Mouse (Mus musculus): Measurements from ENCODE around the gene Coro1c. TPM values are rescaled to one million over a fixed set of nuclear protein-coding genes. Genes with fewer than 3 reads are reported as not detected.
A peak's percentile ranks its signal among the peaks of the same experiment; 100 is the strongest.

Coro1c gene
- polyA plus RNA-seq, 1 experiment from 2014 or later, result 129 TPM

DNA sequence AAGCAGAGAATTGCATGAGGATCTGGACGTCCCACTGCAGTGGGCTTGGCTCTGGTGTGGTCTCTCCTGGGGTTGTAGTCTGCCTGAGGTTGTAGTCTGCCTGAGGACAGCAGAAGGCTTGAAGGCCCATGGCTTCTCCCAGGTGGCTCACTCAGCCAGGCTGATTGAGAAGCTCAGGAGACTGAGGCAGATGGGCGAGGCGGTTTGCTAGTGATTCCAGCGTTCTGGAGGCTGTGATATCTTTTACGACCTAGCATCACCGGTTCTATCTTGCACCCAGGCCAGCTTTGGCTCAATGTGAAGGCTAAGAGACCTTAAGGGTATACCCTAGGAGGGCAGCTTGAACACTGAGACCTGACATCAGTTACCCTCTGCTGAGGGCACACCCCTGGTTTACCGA, 10.5 kb upstream of the Coro1c start:
- no peak overlapping the region for H3K4me2 ChIP-seq
- H3K4me1 ChIP-seq, result 0 out of 2 replicates have a peak, but pooled peaks cover 6% of the 10 kb centered on the region
- ATAC-seq (ENCODE audit: insufficient read depth, low FRiP score, low read depth), result no peak
- WGBS, result 63% methylated on average over 7 of the region's 7 CpGs
- no peak overlapping the region for H3K9ac ChIP-seq
- H3K4me3 ChIP-seq (replicated peaks), result no peak overlapping the region
- no peaks in the 10 kb centered on the region for H3K27me3 ChIP-seq (replicated peaks)
- H3K27ac ChIP-seq, result no peak overlapping the region
- H3K36me3 ChIP-seq, result no peaks in the 10 kb centered on the region
- no peaks in the 10 kb centered on the region for H3K9me3 ChIP-seq

DNA sequence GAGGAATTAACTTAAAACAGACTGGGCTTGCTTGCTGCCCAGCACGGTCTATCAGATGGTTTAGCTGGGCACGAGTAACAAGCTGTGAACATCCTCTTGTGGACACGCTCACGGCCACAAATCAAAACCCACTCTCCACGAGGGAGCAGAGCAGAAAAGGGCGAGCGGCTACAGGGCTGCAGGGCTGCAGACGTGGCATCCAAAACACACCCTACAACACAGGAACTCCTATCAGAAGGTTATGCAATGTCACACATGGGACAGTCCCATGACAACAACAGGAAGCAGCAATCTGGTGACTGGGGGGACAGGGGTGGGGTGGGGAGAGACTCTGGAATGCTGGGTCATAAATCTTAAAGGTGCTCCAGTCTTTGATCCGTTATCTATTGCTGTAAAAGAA, 10.1 kb upstream of the Coro1c start:
- Histone ChIP-seq H3K27ac (no peak overlapping the region), H3K9me3 (no peaks in the 10 kb centered on the region), H3K36me3 (no peaks in the 10 kb centered on the region), H3K27me3 (replicated peaks) (no peaks in the 10 kb centered on the region), H3K4me3 (replicated peaks) (no peak overlapping the region), H3K9ac (no peak overlapping the region), H3K4me2 (no peak overlapping the region), H3K4me1 (0 out of 2 replicates have a peak, but pooled peaks cover 6% of the 10 kb centered on the region)
- 34% methylated on average over 9 of the region's 9 CpGs for WGBS
- no peak for ATAC-seq (ENCODE audit: insufficient read depth, low FRiP score, low read depth)

DNA sequence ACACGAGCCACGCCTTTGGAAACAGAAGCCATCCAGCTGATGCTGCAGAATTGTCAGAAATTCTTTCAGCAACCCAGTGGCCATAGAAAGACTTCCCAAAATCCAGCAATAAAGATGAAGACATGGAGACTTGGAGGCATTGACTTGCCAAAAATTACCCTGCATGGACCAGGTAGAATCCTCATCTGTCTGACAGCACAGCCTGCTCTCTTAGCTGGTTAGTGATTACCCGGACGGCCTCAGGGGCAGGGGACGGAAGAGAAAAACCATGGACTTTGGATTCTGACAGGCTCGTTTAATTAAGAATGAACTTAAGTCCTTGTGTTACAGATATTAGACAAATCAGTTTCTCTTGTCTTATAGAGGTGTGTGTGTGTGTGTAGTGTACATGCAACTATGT, 2.1 kb upstream of the Coro1c start:
- Histone ChIP-seq H3K9me3 (no peaks in the 10 kb centered on the region), H3K4me3 (replicated peaks) (no peak overlapping the region), H3K27ac (no peak overlapping the region), H3K4me1 (peaks cover 12% of the 10 kb centered on the region), H3K9ac (no peak overlapping the region), H3K36me3 (no peaks in the 10 kb centered on the region), H3K4me2 (peak overlapping the region; percentile 24; the same call in 1 of the 2 replicates), H3K27me3 (replicated peaks) (no peaks in the 10 kb centered on the region)
- no peak for ATAC-seq (ENCODE audit: insufficient read depth, low FRiP score, low read depth)
- 63% methylated on average over 6 of the region's 6 CpGs for WGBS

DNA sequence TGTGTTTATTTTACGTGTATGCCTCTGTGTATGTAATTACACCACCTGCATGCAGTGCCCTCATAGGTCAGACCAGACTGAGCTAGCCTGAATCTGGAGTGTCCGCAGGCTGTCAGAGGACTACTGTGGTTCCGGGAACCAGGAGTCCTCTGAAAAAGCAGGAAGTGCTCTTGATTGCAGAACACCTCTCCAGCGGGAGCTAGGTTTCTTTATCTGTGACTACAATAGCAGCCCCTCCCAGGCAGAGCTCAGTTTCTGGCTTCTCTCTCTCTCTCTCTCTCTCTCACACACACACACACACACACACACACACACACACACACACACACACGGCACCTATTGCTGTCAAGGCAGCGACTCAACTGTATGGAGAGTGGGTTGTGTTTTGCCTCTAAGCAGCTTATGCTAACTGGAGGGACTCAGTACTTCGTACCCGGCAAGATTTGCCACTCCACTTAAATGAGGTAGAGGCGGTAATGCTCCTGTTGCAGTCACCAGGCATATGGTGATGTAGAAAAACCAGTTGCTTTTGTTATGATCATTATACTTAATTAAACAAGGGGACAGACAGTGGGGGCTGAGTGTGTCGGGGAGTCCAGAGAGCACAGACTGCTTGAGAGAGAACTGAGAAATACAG, 1.6 kb upstream of the Coro1c start:
- WGBS, result 21% methylated on average over 10 of the region's 10 CpGs
- Histone ChIP-seq H3K4me3 (replicated peaks) (no peak overlapping the region), H3K4me2 (peak overlapping the region; percentile 24), H3K27me3 (replicated peaks) (no peaks in the 10 kb centered on the region), H3K27ac (peak overlapping the region; percentile 97), H3K36me3 (no peaks in the 10 kb centered on the region), H3K9ac (no peak overlapping the region), H3K9me3 (no peaks in the 10 kb centered on the region), H3K4me1 (peaks cover 17% of the 10 kb centered on the region)
- ATAC-seq (ENCODE audit: insufficient read depth, low FRiP score, low read depth), result no peak

DNA sequence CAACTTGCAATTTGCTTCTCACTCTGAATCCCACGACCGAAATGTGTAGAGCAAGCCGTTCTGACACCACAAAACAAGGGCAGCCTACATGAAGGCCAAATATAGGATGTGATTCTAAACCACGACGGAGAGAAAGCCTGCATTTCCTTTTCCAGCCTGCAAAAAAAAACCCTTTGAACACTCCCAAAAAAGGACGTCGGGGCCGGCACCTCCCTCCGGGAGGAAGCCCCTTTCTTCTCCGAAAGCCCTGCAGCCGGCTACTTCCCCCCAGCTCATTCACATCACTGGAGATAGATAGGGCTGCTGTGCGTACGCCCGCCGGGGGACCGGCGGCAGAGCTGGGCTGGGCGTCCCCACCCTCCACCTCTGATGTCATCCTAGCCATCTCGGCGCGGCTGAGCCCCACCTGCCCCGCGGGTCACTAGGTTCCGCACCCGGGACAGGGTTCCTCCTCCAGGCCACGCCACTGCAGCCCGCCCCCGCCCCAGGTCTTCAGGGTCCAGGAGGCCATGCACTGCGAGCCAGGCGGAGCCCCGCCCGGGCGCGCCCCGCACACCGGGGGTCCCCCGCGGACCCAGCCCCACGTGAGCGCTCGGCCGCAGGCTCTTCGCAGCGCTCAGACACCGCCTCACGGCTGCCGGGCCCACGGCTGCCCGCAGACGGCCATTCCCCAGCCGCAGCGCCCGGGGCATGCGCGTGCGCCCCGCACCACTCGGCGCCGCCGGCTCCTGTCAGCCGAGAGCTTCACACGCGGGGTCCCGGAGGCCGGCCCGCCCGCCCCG, 581 bp downstream of the Coro1c start:
- ATAC-seq (ENCODE audit: insufficient read depth, low FRiP score, low read depth), result peak; percentile 66
- H3K27me3 ChIP-seq (replicated peaks), result no peaks in the 10 kb centered on the region

DNA sequence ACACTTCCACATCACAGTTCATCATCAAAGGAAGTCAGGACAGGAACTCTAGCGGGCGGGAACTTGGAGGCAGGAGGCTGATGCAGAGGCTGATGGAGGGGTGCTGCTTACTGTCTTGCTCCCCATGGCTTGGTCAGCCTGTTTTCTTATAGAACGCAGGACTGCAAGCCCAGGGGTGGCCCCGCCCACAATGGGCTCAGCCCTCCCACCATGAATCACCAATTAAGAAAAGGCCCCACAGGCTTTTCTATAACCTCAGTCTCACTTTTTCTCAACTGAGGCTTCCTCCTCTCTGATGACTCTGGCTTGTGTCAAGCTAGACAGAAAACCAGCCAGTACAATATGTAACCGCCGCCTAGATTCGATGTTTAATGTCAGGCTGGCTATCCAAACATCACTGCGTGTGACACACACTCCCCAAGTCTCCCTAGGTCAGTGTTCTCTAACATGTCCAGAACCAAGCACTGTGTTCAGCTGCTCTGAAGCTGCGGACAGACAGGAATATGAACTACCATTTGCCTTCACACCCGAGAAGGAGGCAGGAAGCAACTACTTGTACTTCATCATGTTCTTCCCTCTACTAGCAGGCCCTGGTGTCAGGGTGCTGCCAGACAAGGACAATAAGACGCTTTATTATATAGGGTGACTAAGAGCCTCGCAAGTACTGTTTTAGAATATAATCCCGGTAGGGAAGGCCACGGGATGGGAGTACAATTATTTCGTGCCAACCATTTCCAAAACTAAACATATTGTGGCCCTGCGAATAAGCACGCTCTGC, 1.4 kb downstream of the Coro1c start:
- Histone ChIP-seq H3K36me3 (no peaks in the 10 kb centered on the region), H3K27ac (peak overlapping the region; percentile 97), H3K4me3 (replicated peaks) (peak overlapping the region; percentile 98), H3K4me1 (peaks cover 31% of the 10 kb centered on the region), H3K27me3 (replicated peaks) (no peaks in the 10 kb centered on the region), H3K9ac (peak overlapping the region; percentile 91; the same call in 1 of the 2 replicates), H3K9me3 (no peaks in the 10 kb centered on the region), H3K4me2 (peak overlapping the region; percentile 81)
- 8% methylated on average over 17 of the region's 17 CpGs for WGBS
- no peak for ATAC-seq (ENCODE audit: insufficient read depth, low FRiP score, low read depth)

More for the DNA sequence above, 581 bp downstream of the Coro1c start:
- Histone ChIP-seq H3K4me2 (peak overlapping the region; percentile 81), H3K4me1 (peaks cover 26% of the 10 kb centered on the region), H3K36me3 (no peaks in the 10 kb centered on the region), H3K27ac (peak overlapping the region; percentile 97), H3K4me3 (replicated peaks) (peak overlapping the region; percentile 98), H3K9ac (peak overlapping the region; percentile 91), H3K9me3 (no peaks in the 10 kb centered on the region)
- WGBS, result under 1% methylated on average over 68 of the region's 69 CpGs

DNA sequence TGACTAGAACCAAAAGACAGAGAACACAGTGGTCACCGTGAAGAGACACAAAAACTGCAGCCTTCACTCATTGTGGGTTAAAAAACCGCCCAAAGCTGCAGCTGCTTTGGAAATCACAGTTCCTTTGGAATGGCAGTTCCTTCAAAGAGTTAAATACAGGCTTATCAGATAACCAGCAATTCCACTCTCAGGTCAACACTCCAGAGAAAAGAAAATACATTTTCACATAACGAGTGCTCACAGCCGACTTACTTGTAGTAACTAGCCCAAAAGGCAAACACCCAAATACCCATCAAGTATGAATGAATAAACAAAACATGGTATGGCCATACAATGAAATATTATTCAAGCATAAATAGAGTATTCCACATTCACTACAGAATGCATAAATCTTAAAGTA, 3.6 kb downstream of the Coro1c start:
- H3K36me3 ChIP-seq, result no peaks in the 10 kb centered on the region
- H3K4me3 ChIP-seq (replicated peaks), result no peak overlapping the region
- H3K4me2 ChIP-seq, result no peak overlapping the region
- peak overlapping the region; percentile 36; the same call in 1 of the 2 replicates for H3K27ac ChIP-seq
- no peaks in the 10 kb centered on the region for H3K9me3 ChIP-seq
- H3K9ac ChIP-seq, result no peak overlapping the region
- WGBS, result 31% methylated on average over 4 of the region's 4 CpGs
- no peaks in the 10 kb centered on the region for H3K27me3 ChIP-seq (replicated peaks)
- H3K4me1 ChIP-seq, result peaks cover 42% of the 10 kb centered on the region
- ATAC-seq (ENCODE audit: insufficient read depth, low FRiP score, low read depth), result no peak

DNA sequence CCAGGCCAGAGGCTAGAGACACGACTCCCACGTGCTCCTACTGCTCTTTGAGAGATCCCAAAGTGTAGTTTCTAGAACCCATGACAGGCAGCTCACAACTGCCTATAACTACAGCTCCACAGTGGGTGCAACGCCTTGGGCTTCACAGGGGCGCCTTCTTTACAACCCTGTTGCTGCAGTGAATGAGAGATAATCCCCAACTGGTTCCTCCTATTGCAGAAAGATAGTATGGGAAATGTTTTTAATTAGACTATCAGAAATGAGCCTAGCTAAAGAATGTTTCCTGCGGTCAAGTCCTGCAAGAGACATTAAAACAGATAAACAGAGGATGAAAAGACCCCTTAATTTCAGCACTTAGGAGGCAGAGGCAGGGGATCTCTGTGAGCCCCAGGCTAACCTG, 5.6 kb downstream of the Coro1c start:
- no peaks in the 10 kb centered on the region for H3K27me3 ChIP-seq (replicated peaks)
- 65% methylated on average over 5 of the region's 5 CpGs for WGBS
- no peak overlapping the region for H3K27ac ChIP-seq
- ATAC-seq (ENCODE audit: insufficient read depth, low FRiP score, low read depth), result no peak
- no peak overlapping the region for H3K4me2 ChIP-seq
- H3K4me1 ChIP-seq, result peaks cover 40% of the 10 kb centered on the region
- H3K9ac ChIP-seq, result no peak overlapping the region
- H3K4me3 ChIP-seq (replicated peaks), result no peak overlapping the region
- H3K9me3 ChIP-seq, result no peaks in the 10 kb centered on the region
- H3K36me3 ChIP-seq, result no peaks in the 10 kb centered on the region

DNA sequence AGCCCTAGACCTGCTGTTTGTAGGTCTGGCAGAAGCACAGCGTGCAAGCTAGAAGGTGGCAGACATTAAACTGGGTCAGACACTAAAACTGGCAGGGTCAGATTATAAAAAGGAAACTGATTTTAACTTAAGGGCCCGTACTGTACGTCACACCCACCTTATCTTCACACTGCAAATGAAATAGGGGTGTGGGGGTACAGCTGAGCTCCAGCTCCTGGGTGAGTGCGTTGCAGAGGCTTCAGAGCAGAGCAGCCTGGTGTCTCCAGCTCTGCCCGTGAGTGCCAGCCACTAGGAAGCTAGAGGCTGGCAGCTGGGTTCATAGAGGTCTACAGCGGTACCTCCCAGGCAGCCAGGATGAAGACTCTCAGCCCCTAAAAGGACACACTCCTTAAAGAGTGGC, 6.5 kb downstream of the Coro1c start:
- no peak; the same call in 1 of the 2 replicates for ATAC-seq (ENCODE audit: insufficient read depth, low FRiP score, low read depth)
- no peak overlapping the region for H3K27ac ChIP-seq
- WGBS, result 70% methylated on average over 6 of the region's 6 CpGs
- no peaks in the 10 kb centered on the region for H3K9me3 ChIP-seq
- no peaks in the 10 kb centered on the region for H3K27me3 ChIP-seq (replicated peaks)
- no peak overlapping the region for H3K9ac ChIP-seq
- H3K4me1 ChIP-seq, result peaks cover 36% of the 10 kb centered on the region
- H3K36me3 ChIP-seq, result no peaks in the 10 kb centered on the region
- no peak overlapping the region for H3K4me3 ChIP-seq (replicated peaks)
- H3K4me2 ChIP-seq, result no peak overlapping the region

DNA sequence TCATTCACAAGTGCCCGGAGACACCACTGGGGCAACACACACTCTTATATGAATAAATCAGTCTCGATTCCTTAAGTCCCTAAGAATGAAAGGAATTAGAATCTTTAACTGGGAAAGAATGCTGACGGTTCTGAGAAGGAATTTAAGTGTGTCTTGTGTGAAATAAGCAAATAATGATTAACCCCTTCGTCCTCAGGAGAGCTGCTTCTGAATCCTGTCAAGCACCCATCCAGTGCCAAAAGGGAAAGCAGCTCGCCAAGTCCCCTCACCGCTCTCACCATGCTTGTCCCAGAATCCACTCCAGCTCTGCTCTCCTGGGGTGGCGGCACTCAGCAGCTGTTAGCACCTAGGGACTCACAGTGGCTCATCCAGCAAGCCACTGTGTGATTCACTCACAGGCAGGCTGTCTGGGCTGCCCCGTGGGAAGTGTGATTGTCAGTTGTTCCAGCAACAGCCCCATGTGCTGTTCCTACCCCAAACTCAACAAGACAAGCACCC, 7.4 kb downstream of the Coro1c start:
- H3K9ac ChIP-seq, result no peak overlapping the region
- peaks cover 34% of the 10 kb centered on the region for H3K4me1 ChIP-seq
- 35% methylated on average over 8 of the region's 8 CpGs for WGBS
- no peak overlapping the region for H3K4me3 ChIP-seq (replicated peaks)
- H3K27ac ChIP-seq, result no peak overlapping the region
- no peaks in the 10 kb centered on the region for H3K36me3 ChIP-seq
- no peaks in the 10 kb centered on the region for H3K9me3 ChIP-seq
- ATAC-seq (ENCODE audit: insufficient read depth, low FRiP score, low read depth), result no peak
- no peaks in the 10 kb centered on the region for H3K27me3 ChIP-seq (replicated peaks)
- H3K4me2 ChIP-seq, result no peak overlapping the region

DNA sequence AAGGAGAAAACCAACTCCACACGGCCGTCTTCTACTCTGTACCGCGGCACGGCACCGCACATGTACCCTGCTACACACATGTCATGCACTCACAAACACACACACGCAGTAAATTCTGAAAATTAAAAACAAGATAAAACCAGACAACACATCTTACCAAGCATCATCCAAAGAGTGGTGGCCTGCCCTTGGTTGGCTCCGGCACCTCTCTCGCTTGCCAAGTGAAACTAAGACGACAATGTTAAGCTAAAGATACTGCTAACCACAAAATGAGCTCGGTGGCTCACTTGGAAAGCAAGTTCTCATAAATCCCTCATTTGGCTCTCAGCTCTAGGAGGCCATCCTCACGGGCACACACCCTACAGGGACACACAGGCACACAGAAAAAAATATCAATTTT, 9.0 kb downstream of the Coro1c start:
- no peak for ATAC-seq (ENCODE audit: insufficient read depth, low FRiP score, low read depth)
- Histone ChIP-seq H3K36me3 (no peaks in the 10 kb centered on the region), H3K27ac (no peak overlapping the region), H3K9ac (no peak overlapping the region), H3K4me1 (peaks cover 26% of the 10 kb centered on the region; the same call in 1 of the 2 replicates), H3K9me3 (no peaks in the 10 kb centered on the region), H3K4me3 (replicated peaks) (no peak overlapping the region), H3K4me2 (no peak overlapping the region), H3K27me3 (replicated peaks) (no peaks in the 10 kb centered on the region)
- 85% methylated on average over 12 of the region's 12 CpGs for WGBS
